Mouse (Mus musculus): ENCODE results near the gene Mzf1. TPM values are rescaled to one million over a fixed set of nuclear protein-coding genes. Genes with fewer than 3 reads are reported as not detected.

The Mzf1 gene
- 0.44 TPM for total RNA-seq (2023)

GRCm38 (mm10) chr7:13054287-13055010 is at the start of gene Mzf1:
TSS of gene Mzf1 (minus strand) at chr7:13054764.

DNA sequence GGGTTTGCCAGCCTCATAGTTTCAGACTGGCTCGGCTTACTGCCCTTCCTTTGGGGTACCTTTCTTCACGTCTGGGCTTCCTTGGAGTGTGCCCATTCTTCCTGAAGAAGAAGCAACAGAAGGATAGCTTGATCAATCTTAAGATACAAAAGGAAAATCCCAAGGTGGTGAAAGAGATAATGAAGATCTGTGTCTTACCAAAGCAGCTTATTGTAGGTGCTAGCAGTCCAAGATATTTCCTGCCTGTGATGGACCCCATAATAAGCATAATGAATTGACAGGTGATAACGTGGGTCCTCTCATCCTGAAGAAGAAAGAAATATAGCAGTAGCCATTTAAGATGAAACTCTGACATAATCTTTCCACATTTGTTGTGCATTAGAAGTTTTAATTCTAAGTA is 40.5 kb upstream of the Mzf1 start, which contains the start of gene Vmn1r85:
Gene Vmn1r85, minus strand, starts transcription at position 101 of the 400 bp plus-strand sequence.

DNA sequence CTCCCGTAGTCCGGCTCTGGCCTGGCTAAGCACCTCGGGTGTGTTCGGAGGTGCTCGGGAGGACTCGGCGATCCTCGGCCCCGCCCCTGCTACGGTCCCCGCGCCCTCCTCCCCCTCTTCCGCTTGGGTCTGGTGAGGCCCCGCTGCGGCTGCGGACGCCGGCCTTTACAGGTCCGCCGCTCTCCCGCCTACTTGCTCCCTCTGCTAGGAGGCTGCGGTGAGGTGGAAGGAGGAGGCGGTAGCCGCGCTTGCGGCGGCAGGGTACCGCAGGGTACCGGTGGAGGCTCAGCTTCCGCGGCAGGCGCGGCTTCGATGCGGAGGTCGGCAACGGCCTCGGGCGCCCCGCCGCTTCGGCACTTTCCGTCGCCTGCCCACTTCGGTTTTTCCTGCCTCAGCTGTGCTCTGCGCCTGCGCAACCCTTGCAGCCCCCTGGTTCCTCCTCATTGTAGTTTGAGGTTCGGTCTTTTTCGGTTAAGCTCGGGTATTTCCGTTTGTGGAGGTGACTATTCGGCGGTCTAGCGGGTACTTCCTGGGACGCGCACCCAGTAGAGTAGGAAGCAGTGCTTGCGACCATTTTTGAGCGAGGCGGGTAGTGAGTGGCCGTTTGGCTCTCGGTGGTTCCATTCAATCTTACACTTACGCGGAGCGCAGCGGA is 16.5 kb downstream of the Mzf1 start, which contains the start of gene Ube2m:
Gene Ube2m, minus strand, starts transcription at position 375 of the 655 bp plus-strand sequence.

DNA sequence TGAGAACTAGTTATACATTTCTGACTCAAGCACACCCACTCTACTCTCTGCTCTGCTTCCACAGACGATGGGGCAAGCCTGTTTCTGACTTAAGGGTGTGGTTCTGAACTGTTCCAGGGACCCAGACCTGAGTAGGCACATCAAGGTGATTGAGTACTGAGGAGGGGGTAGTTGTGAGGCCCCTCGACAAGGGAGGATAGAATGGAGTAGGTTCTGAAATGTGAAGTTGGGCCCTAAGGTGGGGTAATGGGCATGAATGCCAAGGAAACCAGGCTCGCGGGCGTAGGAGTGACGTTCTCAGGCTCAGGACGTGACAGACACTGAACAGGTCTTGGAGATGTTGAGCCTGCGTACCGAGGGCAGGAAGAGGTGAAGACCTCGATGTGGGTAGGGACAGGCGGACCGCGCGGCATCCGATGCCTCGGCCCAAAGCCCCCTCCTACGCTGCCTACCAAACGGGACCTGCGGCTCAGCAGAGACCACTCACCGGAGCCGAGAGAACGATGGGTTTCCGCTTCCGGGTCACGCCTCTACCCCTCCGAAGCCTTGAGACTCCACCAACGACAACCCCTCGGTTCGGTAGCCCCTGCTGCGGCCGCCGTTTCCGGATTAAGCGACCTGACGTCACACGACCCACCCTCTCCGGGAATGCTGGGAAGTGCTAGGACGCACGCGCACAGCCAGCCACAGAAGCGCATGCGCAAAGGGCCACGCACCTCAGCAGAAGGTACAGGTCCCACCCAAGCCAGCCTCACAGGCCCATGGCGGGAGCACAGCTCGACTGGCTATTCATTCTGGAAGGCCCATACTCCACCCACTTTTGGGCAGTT is 20.2 kb downstream of the Mzf1 start, which contains the start of gene Chmp2a:
Gene Chmp2a, minus strand, starts transcription at position 660 of the 830 bp plus-strand sequence.

GRCm38 (mm10) chr7:13010005-13010908 is 44.3 kb downstream of the Mzf1 start, which contains the start of gene Zbtb45:
TSS of gene Zbtb45 (minus strand) at chr7:13010034.

DNA sequence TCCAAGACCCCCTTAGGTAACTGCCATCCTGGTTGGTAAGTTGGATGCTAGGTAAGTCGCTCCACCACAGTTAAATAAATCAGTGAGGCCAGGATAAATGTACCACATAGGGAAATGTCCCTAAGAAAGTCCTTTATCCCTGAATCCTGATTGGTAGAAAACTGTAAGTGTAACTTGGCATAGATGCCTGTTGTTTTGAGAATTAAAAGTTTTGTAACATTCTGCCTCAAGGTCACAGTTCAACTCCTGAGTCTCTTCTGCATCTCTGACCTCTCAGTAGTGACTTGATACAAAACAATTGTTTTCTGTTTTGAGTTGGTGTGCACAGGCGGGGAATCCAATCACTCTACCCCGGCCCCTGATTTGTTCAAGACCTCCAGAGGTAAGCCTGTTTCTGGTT is 55.7 kb downstream of the Mzf1 start, which contains the start of gene Trim28:
Gene Trim28, plus strand, starts transcription at position 264 of the 400 bp plus-strand sequence.

DNA sequence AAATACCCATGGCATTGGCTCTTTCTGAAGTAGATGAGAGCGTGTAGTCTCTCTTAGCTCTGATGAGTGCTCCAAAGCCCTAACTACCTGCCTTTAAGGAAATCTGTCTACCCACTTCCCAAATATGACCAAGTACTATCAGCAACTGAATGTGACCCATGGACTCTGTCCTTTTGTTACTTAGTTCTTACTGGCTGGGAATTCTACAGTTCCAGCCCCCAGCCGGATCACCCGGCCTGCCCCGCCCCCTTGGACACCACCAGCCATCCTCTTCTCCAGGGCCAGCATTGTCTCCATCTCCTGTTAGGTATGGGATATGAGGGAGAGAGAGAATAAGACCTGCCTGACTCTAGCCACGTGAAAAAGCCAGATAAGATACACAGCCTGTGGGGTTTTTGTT is 56.5 kb downstream of the Mzf1 start, which contains the start of gene Slc27a5:
Gene Slc27a5, minus strand, starts transcription at position 140 of the 400 bp plus-strand sequence.

Other genes starting within 250 kb of the Mzf1 start
- 14.3 TPM for gene Zfp329, start 235.9 kb downstream of the Mzf1 start, total RNA-seq (2023)
- gene Zfp110, start 220.0 kb downstream of the Mzf1 start, total RNA-seq (2023): 94.9 TPM
- gene Zfp128, start 173.6 kb downstream of the Mzf1 start, total RNA-seq (2023): 1.8 TPM
- 10.0 TPM for gene Zscan22, start 156.9 kb downstream of the Mzf1 start, total RNA-seq (2023)
- 2,861 TPM for gene Rps5, start 132.5 kb downstream of the Mzf1 start, total RNA-seq (2023)
- 1.0 TPM for gene Rnf225, start 127.3 kb downstream of the Mzf1 start, total RNA-seq (2023)
- 3.5 TPM for gene Zfp324, start 88.9 kb downstream of the Mzf1 start, total RNA-seq (2023)
- gene Zfp446, start 76.9 kb downstream of the Mzf1 start, total RNA-seq (2023): 9.0 TPM
- 0.41 TPM for gene Slc27a5, start 56.6 kb downstream of the Mzf1 start, total RNA-seq (2023)
- 405 TPM for gene Trim28, start 55.6 kb downstream of the Mzf1 start, total RNA-seq (2023)
- 17.4 TPM for gene Zbtb45, start 44.7 kb downstream of the Mzf1 start, total RNA-seq (2023)
- 106 TPM for gene Chmp2a, start 20.0 kb downstream of the Mzf1 start, total RNA-seq (2023)
- 84.1 TPM for gene Ube2m, start 16.5 kb downstream of the Mzf1 start, total RNA-seq (2023)
- gene Vmn1r85, start 40.4 kb upstream of the Mzf1 start, total RNA-seq (2023): not detected
- gene Vmn1r86, start 65.2 kb upstream of the Mzf1 start, total RNA-seq (2023): not detected
- not detected for gene Vmn1r87, start 85.4 kb upstream of the Mzf1 start, total RNA-seq (2023)
- gene Vmn1r88, start 104.8 kb upstream of the Mzf1 start, total RNA-seq (2023): 0.15 TPM
- gene Vmn1r89, start 158.3 kb upstream of the Mzf1 start, total RNA-seq (2023): not detected
- gene Lig1, start 222.5 kb upstream of the Mzf1 start, total RNA-seq (2023): 19.8 TPM
- 5.9 TPM for gene Zswim9, start 224.0 kb upstream of the Mzf1 start, total RNA-seq (2023)

Measured in CD4-positive naive resting alpha-beta T cell, adult 57 days (primary cell).